Mouse (Mus musculus) bone marrow, adult 2 months (tissue): ENCODE data around the gene S100pbp. TPM values are rescaled to one million over a fixed set of nuclear protein-coding genes. Genes with fewer than 3 reads are reported as not detected.

ENCODE experiments used
- H3K27ac ChIP-seq: fragments of 200-500 bp; 2 replicates; pipeline ENCODE4 v1.5.1; 2012; ENCODE audit warnings: low read depth, mild to moderate bottlenecking, control low read depth, inconsistent platforms, low read length; ENCODE audit not compliant: control insufficient read depth, poor library complexity, insufficient read depth
- H3K4me1 ChIP-seq: fragments of 200-500 bp; 2 replicates; pipeline ENCODE4 v1.6.1; 2011; ENCODE audit warnings: low read length; ENCODE audit not compliant: control insufficient read depth, insufficient read depth
- H3K4me3 ChIP-seq: fragments of 200-500 bp; replicated peaks from 2 replicates; pipeline ENCODE3; 2011; ENCODE audit warnings: mild to moderate bottlenecking, low read depth, low read length, control low read depth; ENCODE audit not compliant: control insufficient read depth
- CTCF ChIP-seq: fragments of 200-500 bp; IDR thresholded peaks from 2 replicates; pipeline ENCODE4 v1.5.1; 2011; ENCODE audit warnings: low read length, control low read depth; ENCODE audit not compliant: control insufficient read depth, insufficient read depth
- POLR2A ChIP-seq: fragments of 200-500 bp; IDR thresholded peaks from 2 replicates; pipeline ENCODE4 v1.6.1; 2011; ENCODE audit warnings: low read depth, mild to moderate bottlenecking, control low read depth, low read length, borderline replicate concordance; ENCODE audit not compliant: control insufficient read depth
- WGBS: fragments of 180-500 bp; shearing (Covaris S2); methylation state at CpG from one replicate; pipeline ENCODE4 v1.1.7; 2018; 5-methylcytosine and 5-hydroxymethylcytosine counted together
- polyA plus RNA-seq: library from polyadenylated mRNA; stranded (reverse); fragments of >200 nt; gene quantifications from 2 replicates; pipeline ENCODE4 v1.2.4, GENCODE M21; 2011; ENCODE audit warnings: low replicate concordance; ENCODE audit not compliant: missing spikeins, insufficient read depth, insufficient read length

Gene S100pbp
- polyA plus RNA-seq, 1 experiment: 9.4 TPM

DNA sequence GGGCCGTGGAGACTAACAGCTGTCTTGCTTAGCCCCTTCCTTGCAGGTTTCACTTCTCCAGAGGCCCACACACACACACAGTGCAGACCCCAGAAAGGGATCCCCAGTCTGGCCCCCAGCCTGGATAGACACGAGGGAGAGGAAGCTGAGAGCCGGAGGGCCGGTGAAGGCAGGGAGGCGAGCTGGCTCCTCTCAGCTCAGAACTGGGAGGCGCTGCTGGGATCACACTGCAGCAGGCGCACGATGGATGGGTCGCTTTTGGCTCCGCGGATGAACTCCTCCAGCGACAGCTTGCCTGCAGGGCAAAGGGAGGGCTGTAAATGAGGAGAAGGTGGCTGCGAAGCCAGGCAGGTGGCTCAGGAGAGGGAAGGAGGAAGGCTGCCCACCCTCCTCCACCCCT lies 77.3 kb downstream of the S100pbp start:
- Histone ChIP-seq H3K4me1 (no peaks in the 10 kb centered on the region), H3K4me3 (no peak overlapping the region), H3K27ac (no peak overlapping the region)
- TF ChIP-seq POLR2A (no peak), CTCF (no peak)
- WGBS: 74% methylated on average over 13 of the region's 13 CpGs

DNA sequence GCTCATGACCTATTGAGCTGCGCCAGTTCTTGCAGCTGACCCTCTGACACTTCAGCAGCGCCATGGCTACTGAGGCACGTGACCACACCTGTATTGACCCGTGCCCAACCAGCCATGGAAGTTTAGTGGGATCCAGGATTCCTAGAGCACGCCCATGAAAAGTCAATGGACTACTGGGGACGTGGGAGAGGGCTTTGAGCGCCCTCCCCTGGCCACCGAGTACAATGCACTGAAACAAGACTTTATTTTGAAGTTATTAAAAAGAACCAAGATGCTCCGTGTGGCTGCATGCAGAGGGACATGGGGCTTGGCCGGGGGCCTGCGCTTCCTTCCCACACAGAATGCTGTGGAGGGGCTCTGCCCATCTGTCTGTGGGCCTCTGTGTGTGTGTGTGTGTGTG lies 78.2 kb downstream of the S100pbp start:
- Histone ChIP-seq H3K27ac (no peak overlapping the region), H3K4me1 (no peaks in the 10 kb centered on the region), H3K4me3 (no peak overlapping the region)
- 51% methylated on average over 11 of the region's 11 CpGs for WGBS
- TF ChIP-seq CTCF: peak; percentile 16; the same call in 1 of the 2 replicates
- no peak for TF ChIP-seq POLR2A

DNA sequence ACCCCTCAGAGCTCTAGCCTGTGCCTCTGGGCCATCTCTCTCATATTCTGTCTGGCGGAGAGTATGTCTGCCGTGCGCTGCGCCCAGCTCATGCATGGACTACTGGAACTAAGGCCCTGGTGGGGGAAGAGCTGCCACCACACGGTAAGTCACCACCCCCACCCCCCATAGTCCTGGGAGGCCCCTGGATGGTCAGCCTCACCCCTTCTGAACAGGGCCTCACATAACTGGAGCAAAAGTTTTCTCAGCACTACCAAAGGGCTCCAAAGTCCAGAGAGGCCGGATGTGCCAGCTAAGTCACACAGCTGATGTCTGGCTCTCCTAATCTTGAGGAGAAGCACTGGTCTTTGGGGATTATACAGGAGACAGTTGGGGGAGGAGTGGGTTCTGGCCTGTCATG lies 78.7 kb downstream of the S100pbp start:
- TF ChIP-seq CTCF (no peak), POLR2A (no peak)
- Histone ChIP-seq H3K4me1 (no peaks in the 10 kb centered on the region), H3K27ac (no peak overlapping the region), H3K4me3 (no peak overlapping the region)
- 86% methylated on average over 6 of the region's 6 CpGs for WGBS

DNA sequence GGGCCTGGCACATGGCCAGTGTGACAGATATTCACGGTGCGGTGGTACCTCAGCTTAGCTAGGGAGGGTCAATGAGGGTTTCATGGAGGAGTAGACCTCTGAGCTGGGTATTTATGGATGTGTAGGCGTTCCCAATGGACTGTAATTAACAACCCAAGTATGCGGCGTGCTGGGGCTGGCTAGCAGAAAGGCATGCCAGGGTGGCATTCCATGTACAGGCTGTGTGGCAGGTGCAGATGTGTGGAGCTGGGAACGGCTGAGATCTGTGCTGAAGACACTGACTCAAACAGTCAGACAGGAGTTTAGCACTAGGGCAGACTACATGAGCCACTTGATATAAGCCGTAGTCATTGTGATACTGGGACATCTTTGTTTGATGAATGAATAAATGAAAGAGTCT lies 80.9 kb downstream of the S100pbp start:
- Histone ChIP-seq H3K4me1 (no peaks in the 10 kb centered on the region), H3K27ac (no peak overlapping the region), H3K4me3 (no peak overlapping the region)
- WGBS: 85% methylated on average over 7 of the region's 7 CpGs
- TF ChIP-seq CTCF (no peak), POLR2A (no peak)

DNA sequence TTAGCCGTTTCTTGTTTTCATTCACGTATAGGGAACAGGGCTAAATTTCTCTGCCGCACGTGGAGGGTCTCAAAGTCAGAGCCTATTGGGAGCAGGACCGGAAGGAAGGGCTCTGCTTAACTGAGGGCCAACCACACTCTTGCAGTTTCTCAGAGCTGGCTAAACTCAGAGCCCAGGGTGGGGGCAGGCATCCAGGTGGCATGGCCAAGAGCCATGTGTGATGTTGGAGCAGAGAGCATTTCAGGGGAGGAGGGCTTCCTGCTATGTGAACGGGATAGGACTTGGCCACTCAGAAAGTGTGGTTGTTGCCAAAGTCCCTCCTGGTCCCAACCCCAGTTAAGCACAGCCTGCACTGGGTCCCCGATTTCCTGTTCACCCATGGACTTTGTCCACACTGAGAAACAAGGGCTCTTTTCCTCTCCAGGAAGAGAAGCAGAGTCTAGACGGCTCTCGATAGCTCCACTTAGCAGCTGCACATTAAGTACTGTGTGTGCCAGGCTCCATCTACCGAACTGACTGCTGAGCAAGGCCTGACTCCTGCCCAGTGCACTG lies 82.1 kb downstream of the S100pbp start:
- 41% methylated on average over 10 of the region's 10 CpGs for WGBS
- Histone ChIP-seq H3K4me3 (no peak overlapping the region), H3K27ac (no peak overlapping the region), H3K4me1 (no peaks in the 10 kb centered on the region)
- no peak for TF ChIP-seq POLR2A
- TF ChIP-seq CTCF: no peak

DNA sequence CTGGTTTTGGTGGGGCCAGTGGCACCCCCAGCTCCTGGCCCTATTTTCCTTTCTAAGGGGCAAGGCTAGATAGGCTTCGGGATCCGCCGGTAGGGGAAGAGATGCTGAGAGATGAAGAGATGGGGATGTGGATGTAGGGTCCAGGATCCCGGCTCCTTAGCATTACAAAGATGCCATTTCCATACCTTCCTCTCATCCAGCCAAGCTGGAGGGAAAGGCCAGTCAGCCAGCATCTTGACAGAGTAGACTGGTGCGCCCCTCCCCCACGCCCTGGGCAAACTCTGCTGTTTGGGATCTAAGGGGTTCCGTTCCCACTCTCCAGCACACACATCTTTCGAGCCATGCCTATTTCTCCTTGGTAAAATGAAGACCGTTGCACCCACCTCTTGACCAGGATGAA lies 83.5 kb downstream of the S100pbp start:
- WGBS: 38% methylated on average over 9 of the region's 9 CpGs
- H3K4me1 ChIP-seq: no peaks in the 10 kb centered on the region
- H3K27ac ChIP-seq: no peak overlapping the region
- no peak overlapping the region for H3K4me3 ChIP-seq
- TF ChIP-seq POLR2A (no peak), CTCF (no peak)

DNA sequence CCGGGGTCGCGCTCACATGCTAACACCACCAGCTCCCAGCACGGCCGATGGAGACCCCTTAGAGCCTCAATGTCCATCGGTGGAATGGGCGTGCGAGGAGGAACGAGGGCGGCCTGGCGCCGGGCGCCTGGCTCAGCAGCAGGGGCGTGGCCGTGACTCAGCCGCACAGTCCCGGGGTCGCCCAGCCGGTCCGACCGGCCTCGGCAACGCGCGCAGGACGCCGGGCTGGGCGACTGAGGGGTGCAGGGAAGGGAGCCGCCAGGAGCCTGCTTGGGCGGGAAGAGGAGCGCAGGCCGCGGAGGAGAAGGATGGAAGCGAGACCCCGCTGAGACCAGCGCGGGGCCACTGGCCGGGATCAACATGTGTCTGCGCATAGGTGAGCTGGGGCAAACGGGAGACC lies 84.2 kb downstream of the S100pbp start, which contains the start of gene Tmem54:
Gene Tmem54, plus strand, starts transcription at position 193 of the 400 bp plus-strand sequence.
- 5% methylated on average over 40 of the region's 40 CpGs for WGBS
- Histone ChIP-seq H3K4me1 (no peaks in the 10 kb centered on the region), H3K27ac (no peak within 1 kb of the TSS), H3K4me3 (no peak within 1 kb of the TSS)
- TF ChIP-seq POLR2A (no peak), CTCF (no peak)

DNA sequence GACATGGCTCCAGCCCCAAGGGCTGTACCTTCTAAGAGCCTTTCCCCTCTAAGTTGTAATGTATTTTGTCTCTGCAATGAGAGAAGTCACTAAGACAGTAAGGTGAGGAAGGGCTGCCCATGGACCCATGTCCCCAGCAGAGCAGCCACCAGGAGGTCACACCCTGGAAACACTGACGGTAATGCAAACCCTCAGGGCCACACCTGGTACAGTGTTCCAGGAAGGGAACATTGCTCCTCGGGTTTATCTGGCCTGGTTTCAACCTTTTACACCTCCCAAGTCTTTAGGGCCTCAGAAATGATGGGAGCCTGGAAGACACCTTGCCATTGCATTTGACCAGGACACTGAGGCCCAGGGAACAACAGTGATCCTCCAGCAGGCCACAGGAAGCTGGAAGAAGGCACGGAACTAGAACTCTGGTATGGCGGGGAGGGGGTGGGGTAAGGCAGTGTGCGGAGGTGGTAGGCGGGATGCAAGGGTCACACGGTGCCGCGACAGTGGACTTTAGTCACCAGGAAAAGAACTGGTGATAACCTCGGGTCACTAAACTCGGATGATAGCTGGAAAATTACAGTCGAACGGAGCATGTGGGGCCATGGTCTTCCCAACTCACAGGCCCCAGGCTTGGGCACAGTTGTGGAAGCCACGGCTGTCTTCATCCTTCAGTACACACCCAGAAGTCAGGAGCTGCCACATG lies 87.2 kb downstream of the S100pbp start:
- Histone ChIP-seq H3K4me1 (no peaks in the 10 kb centered on the region), H3K4me3 (no peak overlapping the region), H3K27ac (no peak overlapping the region)
- 71% methylated on average over 14 of the region's 14 CpGs for WGBS
- no peak for TF ChIP-seq POLR2A
- TF ChIP-seq CTCF: no peak

Other genes starting within 250 kb of the S100pbp start
- gene Azin2, start 227.3 kb downstream of the S100pbp start, polyA plus RNA-seq: 2.0 and 2.4 TPM in 2 replicates
- gene Ak2, start 197.8 kb downstream of the S100pbp start, polyA plus RNA-seq: 72.4 and 118 TPM in 2 replicates
- gene Rnf19b, start 131.5 kb downstream of the S100pbp start, polyA plus RNA-seq: 23.9 and 47.7 TPM in 2 replicates
- 1.8 TPM in 1 of 2 replicates, not detected in the other for gene Tmem54, start 84.2 kb downstream of the S100pbp start, polyA plus RNA-seq
- not detected in 2 replicates for gene Hpca, start 67.7 kb downstream of the S100pbp start, polyA plus RNA-seq
- 2.7 TPM in 1 of 2 replicates, not detected in the other for gene Fndc5, start 52.7 kb downstream of the S100pbp start, polyA plus RNA-seq
- gene Yars, start within 50 bp of the S100pbp start, polyA plus RNA-seq: 25.1 and 28.2 TPM in 2 replicates
- 0.86 and 1.9 TPM in 2 replicates for gene C77080, start 71.7 kb upstream of the S100pbp start, polyA plus RNA-seq
- not detected in 2 replicates for gene Sync, start 97.9 kb upstream of the S100pbp start, polyA plus RNA-seq
- 178 and 215 TPM in 2 replicates for gene Rbbp4, start 145.6 kb upstream of the S100pbp start, polyA plus RNA-seq
- 22.7 and 62.2 TPM in 2 replicates for gene Zbtb8os, start 146.0 kb upstream of the S100pbp start, polyA plus RNA-seq
- 1.3 and 4.9 TPM in 2 replicates for gene Zbtb8a, start 188.4 kb upstream of the S100pbp start, polyA plus RNA-seq